Mouse (Mus musculus) midbrain, postnatal 0 days (tissue): ENCODE results near the gene Ralgps1. TPM values are rescaled to one million over a fixed set of nuclear protein-coding genes. Genes with fewer than 3 reads are reported as not detected.

Source experiments
- ATAC-seq: fragments of 200-750 bp; cut with Nextera tagmentation; 2 replicates; pipeline ENCODE4 v1.8.0; 2017; ENCODE audit warnings: moderate number of reproducible peaks, mild to moderate bottlenecking, moderate TSS enrichment, moderate library complexity; ENCODE audit not compliant: low FRiP score
- DNase-seq: peaks from one replicate; pipeline ENCODE4 v3.0.0-alpha.2; 2015; ENCODE audit warnings: low spot score
- H3K27ac ChIP-seq: fragments of 300-500 bp; sonication (generic); 2 replicates; pipeline ENCODE4 v1.5.1; 2014; ENCODE audit warnings: low read depth, mild to moderate bottlenecking, low read length, mixed read lengths
- H3K27me3 ChIP-seq: fragments of 300-500 bp; sonication (generic); 2 replicates; pipeline ENCODE4 v1.6.1; 2014; ENCODE audit warnings: low read length, control low read depth, mixed read lengths; ENCODE audit not compliant: insufficient read depth
- H3K36me3 ChIP-seq: fragments of 300-500 bp; sonication (generic); 2 replicates; pipeline ENCODE4 v1.6.1; 2014; ENCODE audit warnings: low read length, control low read depth, mixed read lengths; ENCODE audit not compliant: insufficient read depth
- H3K4me1 ChIP-seq: fragments of 300-500 bp; sonication (generic); 2 replicates; pipeline ENCODE4 v1.6.1; 2014; ENCODE audit warnings: mild to moderate bottlenecking, control low read depth, antibody characterized with exemption, low read length, mixed read lengths; ENCODE audit not compliant: insufficient read depth
- H3K4me2 ChIP-seq: fragments of 300-500 bp; sonication (generic); 2 replicates; pipeline ENCODE4 v1.6.1; 2014; ENCODE audit warnings: low read depth, mild to moderate bottlenecking, low read length, mixed read lengths; ENCODE audit not compliant: poor library complexity, severe bottlenecking
- H3K4me3 ChIP-seq: fragments of 300-500 bp; sonication (generic); 2 replicates; pipeline ENCODE4 v1.5.1; 2014; ENCODE audit warnings: low read depth, mild to moderate bottlenecking, low read length, moderate library complexity
- H3K9ac ChIP-seq: fragments of 300-500 bp; sonication (generic); replicated peaks from 2 replicates; pipeline ENCODE4 v1.6.1; 2014; ENCODE audit warnings: mild to moderate bottlenecking, low read length, moderate library complexity, mixed read lengths; ENCODE audit not compliant: poor library complexity, severe bottlenecking
- H3K9me3 ChIP-seq: fragments of 300-500 bp; sonication (generic); 2 replicates; pipeline ENCODE4 v1.6.1; 2016; ENCODE audit warnings: low read length, control low read depth
- CTCF ChIP-seq: IDR thresholded peaks from 2 replicates; pipeline ENCODE4 v1.5.1; 2016; ENCODE audit warnings: antibody characterized with exemption, mild to moderate bottlenecking
- WGBS: fragments of 180-500 bp; shearing (Covaris S2); extraction: QIAGEN DNeasy Blood & Tissue Kit; methylation state at CpG from one replicate; pipeline ENCODE4 v1.1.7; 2014; 5-methylcytosine and 5-hydroxymethylcytosine counted together
- polyA plus RNA-seq: library from polyadenylated mRNA; unstranded; fragments of >200 nt; fragmentation: Nextera tagmentation; extraction: Ambion mirVana; gene quantifications from 2 replicates; pipeline ENCODE4 v1.2.1, GENCODE M21; 2015
- total RNA-seq: library from RNA; depleted of rRNA; stranded (reverse); fragments of >200 nt; gene quantifications from 2 replicates; pipeline ENCODE4 v1.2.3, GENCODE M21; 2014

Gene Ralgps1
- total and polyA plus RNA-seq, 2 experiments from 2014 or later: 26.4 to 74.6 TPM

DNA sequence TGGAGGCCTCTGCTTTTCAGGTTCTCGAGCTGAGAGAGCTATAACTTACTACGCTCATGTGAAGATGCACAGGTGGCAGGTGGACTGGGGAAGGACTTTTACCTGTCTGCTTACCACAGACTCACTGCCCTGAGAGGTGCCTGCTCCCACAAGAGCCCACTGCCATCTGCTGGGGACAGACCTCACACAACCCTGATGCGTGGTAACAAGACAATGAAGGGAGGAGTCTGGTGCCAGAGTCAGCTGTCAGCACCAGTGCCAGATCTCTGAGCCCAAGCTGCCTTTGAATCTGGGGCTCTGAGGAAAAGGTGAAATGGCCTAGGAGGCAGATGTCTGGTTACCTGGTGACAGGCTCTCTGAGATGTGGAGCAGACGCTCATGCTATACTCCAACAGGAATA, 136.4 kb downstream of the Ralgps1 start:
- H3K27ac ChIP-seq: no peak overlapping the region
- DNase-seq: peak; percentile 40

DNA sequence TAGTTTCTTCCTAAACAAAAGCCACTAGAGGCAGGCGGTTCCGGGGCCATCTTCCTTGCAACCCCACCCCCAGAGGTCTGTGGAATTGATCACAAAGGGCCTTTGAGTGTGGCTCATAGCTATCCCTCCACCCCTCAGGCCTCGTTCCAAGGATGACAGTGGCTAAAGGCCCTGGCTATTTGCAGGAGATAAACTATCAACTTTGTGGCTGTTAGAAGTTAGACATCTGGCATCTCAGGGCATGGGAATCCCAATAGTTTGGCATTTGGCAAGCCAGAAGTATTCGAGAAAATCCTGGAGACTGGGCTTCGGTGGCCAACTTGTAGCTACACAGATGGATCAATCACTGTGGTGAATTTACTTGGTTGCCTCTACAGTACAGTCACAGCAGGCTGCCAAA, 137.4 kb downstream of the Ralgps1 start:
- Histone ChIP-seq H3K36me3 (peaks cover 6% of the 10 kb centered on the region; the same call in 1 of the 2 replicates), H3K27me3 (no peaks in the 10 kb centered on the region), H3K4me2 (no peak overlapping the region), H3K4me1 (no peaks in the 10 kb centered on the region), H3K4me3 (no peak overlapping the region), H3K27ac (no peak overlapping the region), H3K9ac (no peak overlapping the region), H3K9me3 (no peaks in the 10 kb centered on the region)
- DNase-seq (no peak), ATAC-seq (no peak)
- TF ChIP-seq CTCF: no peak
- WGBS: 70% methylated on average over 5 of the region's 5 CpGs

More for the DNA sequence above, 136.4 kb downstream of the Ralgps1 start:
- ATAC-seq: no peak
- H3K4me2 ChIP-seq: no peak overlapping the region
- WGBS: 78% methylated on average over 4 of the region's 4 CpGs
- H3K9me3 ChIP-seq: no peaks in the 10 kb centered on the region
- no peaks in the 10 kb centered on the region for H3K27me3 ChIP-seq
- no peak overlapping the region for H3K9ac ChIP-seq
- peaks cover 6% of the 10 kb centered on the region; the same call in 1 of the 2 replicates for H3K36me3 ChIP-seq
- TF ChIP-seq CTCF: peak; percentile 45
- no peaks in the 10 kb centered on the region for H3K4me1 ChIP-seq
- no peak overlapping the region for H3K4me3 ChIP-seq

DNA sequence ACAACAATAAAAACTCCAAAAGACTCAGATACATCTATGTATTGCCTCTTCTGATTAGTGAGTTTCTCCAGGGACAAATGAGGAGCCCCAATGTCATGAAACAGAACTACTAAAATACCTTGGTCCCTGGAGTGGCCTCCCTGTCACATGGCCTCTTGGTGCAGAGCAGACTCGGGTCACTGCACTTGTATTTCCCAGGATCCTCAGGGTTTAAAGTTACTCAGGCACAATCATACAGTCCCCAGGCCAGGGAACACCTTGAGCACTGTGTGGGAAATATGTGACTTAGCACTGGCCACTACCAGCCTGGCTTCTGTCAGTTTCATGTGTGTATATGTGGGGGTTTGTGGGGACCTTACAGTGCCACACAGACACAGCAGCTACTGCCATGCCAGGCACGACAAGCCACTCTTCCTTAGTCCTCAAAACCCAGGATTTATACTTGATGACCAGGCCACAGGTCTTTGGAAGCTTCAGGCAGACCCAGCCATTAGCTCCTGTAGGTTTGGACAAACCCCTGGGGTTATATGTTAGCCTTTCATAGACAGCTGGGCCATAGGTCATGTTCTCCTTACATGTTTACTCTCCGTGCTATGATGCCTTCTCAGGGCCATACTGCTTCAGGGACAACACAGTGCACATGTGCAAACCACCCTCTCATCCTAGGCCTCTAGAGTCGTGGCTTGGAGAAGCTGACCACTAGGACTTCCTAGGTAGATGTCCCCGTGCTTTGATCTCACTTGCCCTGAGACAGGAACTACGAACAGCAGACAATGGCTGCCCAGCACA, 138.3 kb downstream of the Ralgps1 start:
- Histone ChIP-seq H3K4me3 (no peak overlapping the region), H3K9ac (no peak overlapping the region), H3K36me3 (peaks cover 6% of the 10 kb centered on the region; the same call in 1 of the 2 replicates), H3K27me3 (no peaks in the 10 kb centered on the region), H3K9me3 (no peaks in the 10 kb centered on the region), H3K27ac (no peak overlapping the region), H3K4me2 (no peak overlapping the region), H3K4me1 (no peaks in the 10 kb centered on the region)
- no peak for DNase-seq
- 77% methylated on average over 6 of the region's 6 CpGs for WGBS
- no peak for ATAC-seq
- no peak for TF ChIP-seq CTCF

DNA sequence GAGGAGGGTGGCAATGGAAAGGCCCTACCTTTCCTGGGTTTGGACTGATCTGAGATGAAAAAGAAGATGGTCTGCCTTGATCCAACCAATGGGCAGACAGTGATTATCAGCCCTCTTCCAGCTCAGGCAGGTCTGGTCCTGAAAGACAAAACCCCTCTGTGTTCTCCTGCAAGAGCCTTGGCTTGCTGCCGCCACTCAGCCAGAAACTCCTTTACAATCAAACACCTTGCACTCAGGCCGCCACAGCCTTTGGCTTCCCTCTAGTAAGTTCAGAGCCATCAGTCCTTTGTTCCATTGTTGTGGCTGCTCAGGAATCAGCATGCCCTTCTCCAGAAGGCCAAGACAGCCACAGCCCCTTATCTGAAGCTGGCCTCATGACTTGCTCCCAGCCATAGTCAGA, 139.5 kb downstream of the Ralgps1 start:
- no peak for ATAC-seq
- H3K27ac ChIP-seq: no peak overlapping the region
- TF ChIP-seq CTCF: no peak
- no peaks in the 10 kb centered on the region for H3K9me3 ChIP-seq
- no peaks in the 10 kb centered on the region for H3K27me3 ChIP-seq
- DNase-seq: no peak
- no peaks in the 10 kb centered on the region for H3K4me1 ChIP-seq
- H3K9ac ChIP-seq: no peak overlapping the region
- H3K4me3 ChIP-seq: no peak overlapping the region
- H3K36me3 ChIP-seq: peaks cover 9% of the 10 kb centered on the region; the same call in 1 of the 2 replicates
- WGBS: 52% methylated on average over 2 of the region's 2 CpGs
- no peak overlapping the region for H3K4me2 ChIP-seq

DNA sequence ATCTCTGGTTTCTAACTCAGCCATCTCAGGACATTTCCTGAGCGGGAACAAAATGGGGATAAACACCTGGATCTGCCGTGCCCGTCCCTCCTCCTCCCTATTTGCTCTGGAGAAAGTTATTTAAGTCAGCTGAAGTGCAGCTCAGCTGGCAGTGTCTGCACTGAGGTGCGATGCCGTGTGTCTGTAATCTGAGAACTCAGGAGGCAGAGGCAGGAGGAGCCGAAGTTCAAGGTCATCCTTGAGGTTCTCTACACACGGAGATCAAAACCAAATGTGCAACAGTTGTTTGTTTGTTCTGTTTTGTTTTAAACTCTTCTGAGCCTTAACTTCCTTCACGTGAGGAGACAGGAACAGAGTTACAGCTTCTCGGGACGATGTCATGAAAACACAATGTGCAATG, 140.6 kb downstream of the Ralgps1 start:
- Histone ChIP-seq H3K4me2 (no peak overlapping the region), H3K27ac (no peak overlapping the region), H3K9me3 (no peaks in the 10 kb centered on the region), H3K27me3 (no peaks in the 10 kb centered on the region), H3K9ac (no peak overlapping the region), H3K4me3 (no peak overlapping the region), H3K4me1 (no peaks in the 10 kb centered on the region), H3K36me3 (peaks cover 9% of the 10 kb centered on the region; the same call in 1 of the 2 replicates)
- 84% methylated on average over 10 of the region's 10 CpGs for WGBS
- no peak for ATAC-seq
- DNase-seq: no peak
- no peak for TF ChIP-seq CTCF

DNA sequence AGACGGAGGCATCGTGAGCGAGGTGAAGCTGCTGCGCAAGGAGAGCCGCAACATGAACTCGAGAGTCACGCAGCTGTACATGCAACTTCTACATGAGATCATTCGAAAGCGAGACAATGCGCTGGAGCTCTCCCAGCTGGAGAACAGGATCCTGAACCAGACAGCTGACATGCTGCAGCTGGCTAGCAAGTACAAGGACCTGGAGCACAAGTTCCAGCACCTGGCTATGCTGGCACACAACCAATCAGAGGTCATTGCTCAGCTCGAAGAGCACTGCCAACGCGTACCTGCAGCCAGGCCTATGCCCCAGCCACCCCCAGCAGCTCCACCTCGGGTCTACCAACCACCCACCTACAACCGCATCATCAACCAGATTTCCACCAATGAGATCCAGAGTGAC, 142.7 kb downstream of the Ralgps1 start:
- ATAC-seq (no peak), DNase-seq (no peak)
- peaks cover 7% of the 10 kb centered on the region; the same call in 1 of the 2 replicates for H3K36me3 ChIP-seq
- H3K9ac ChIP-seq: no peak overlapping the region
- TF ChIP-seq CTCF: no peak
- no peak overlapping the region for H3K4me2 ChIP-seq
- no peak overlapping the region for H3K4me3 ChIP-seq
- no peak overlapping the region for H3K27ac ChIP-seq
- 95% methylated on average over 15 of the region's 15 CpGs for WGBS
- no peaks in the 10 kb centered on the region for H3K4me1 ChIP-seq
- H3K9me3 ChIP-seq: no peaks in the 10 kb centered on the region
- H3K27me3 ChIP-seq: no peaks in the 10 kb centered on the region
